In the genomic region with DNA sequence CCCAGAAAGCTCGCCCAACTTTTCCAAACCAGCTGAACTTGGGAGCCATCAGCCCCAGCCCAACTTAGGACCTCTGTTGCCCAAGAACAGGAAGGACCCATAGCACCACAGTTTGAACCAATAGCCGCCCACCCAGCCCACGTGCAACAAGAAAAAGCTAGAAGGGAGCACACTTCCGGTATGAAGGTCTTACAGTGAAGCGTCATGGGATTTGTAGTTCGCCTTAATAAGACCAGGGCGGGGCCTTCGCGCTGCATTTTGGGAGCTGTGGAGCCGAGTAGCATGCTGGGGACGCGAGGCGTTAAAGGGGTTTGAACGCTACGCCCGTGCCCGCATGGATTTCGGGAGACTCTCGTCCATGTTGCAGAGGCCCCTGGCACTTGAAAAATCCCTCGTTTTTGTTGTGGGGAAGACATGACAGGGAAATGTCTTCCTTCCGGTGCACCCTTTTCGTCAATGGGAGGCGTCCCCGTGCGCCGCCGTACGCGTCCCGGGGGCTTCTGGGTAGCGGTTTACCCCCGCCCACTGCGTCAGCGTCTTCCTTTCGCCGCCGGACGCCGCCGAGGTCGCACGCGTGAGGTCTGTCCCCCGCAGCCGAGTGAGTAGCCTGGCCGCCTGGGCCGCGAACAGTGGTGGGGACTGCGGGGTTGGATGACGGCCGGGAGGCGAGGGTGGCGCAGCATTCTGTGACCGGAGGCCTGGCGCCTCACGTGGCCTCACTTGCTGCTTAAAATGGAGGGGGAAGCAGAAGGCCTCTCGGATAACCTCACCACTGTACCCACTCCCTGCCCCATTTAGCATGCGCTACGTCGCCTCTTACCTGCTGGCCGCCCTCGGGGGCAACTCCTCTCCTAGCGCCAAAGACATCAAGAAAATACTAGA, we compare ENCODE assay signal across 8 mouse cellular contexts. TPM values are rescaled to one million over a fixed set of nuclear protein-coding genes. Genes with fewer than 3 reads are reported as not detected.
DNase-seq lines count a peak whose midpoint lies in the region; ATAC-seq and TF ChIP-seq lines count a peak whose summit lies in the region.

Rplp2 (plus strand) TSS at position 261 of the 882 bp plus-strand sequence.

- DNase-seq in Patski (ENCODE audit: low read depth, low spot score), result no peak
- peak; percentile 93 to 95 for DNase-seq in cerebellum, postnatal 14 days
- DNase-seq in frontal cortex, postnatal 25 days (ENCODE audit: low spot score in 2 of 2), result peak; percentile 90 to 95
- DNase-seq in hindbrain, embryonic 14.5 days (ENCODE audit: low spot score), result peak; percentile 94
- peak; percentile 92 for DNase-seq in left cerebral cortex, adult 11 months (ENCODE audit: low spot score)
- DNase-seq in lung, postnatal 4 days, result peak; percentile 95 to 96
- DNase-seq in retina, postnatal 7 days (ENCODE audit: low read depth, low spot score), result peak; percentile 86
- DNase-seq in urinary bladder, adult 2 months (ENCODE audit: low spot score), result peak; percentile 94

- no peaks in the 10 kb centered on the region for H3K27me3 ChIP-seq in Patski
- H3K27me3 ChIP-seq in hindbrain, embryonic 14.5 days (ENCODE audit: control insufficient read depth, insufficient read depth, low read length), result no peaks in the 10 kb centered on the region

- no peaks in the 10 kb centered on the region for H3K9me3 ChIP-seq in hindbrain, embryonic 14.5 days (ENCODE audit: control insufficient read depth, low read length)

- peak within 1 kb of the TSS; percentile 97 for H3K27ac ChIP-seq in hindbrain, embryonic 14.5 days

- peaks cover 39% of the 10 kb centered on the region for H3K36me3 ChIP-seq in hindbrain, embryonic 14.5 days (replicated peaks; ENCODE audit: control insufficient read depth, insufficient read depth)

- H3K4me3 ChIP-seq in hindbrain, embryonic 14.5 days (replicated peaks; ENCODE audit: low read length), result peak within 1 kb of the TSS; percentile 83

- CTCF ChIA-PET in Patski (lab: Charles Lee), result interaction anchor here (1.4 kb wide), 1 partner anchor 39 kb away, joined by 3 read pairs; no protein-coding TSS in a partner anchor

- H3K4me1 ChIP-seq in hindbrain, embryonic 14.5 days (replicated peaks; ENCODE audit: control insufficient read depth, insufficient read depth, low read length), result peaks cover 27% of the 10 kb centered on the region

- peak within 1 kb of the TSS; percentile 94 for H3K9ac ChIP-seq in hindbrain, embryonic 14.5 days

- WGBS in hindbrain, embryonic 14.5 days, result under 1% methylated on average over 63 of the region's 63 CpGs

- H3K4me2 ChIP-seq in hindbrain, embryonic 14.5 days (replicated peaks), result peak within 1 kb of the TSS; percentile 75

- POLR2A ChIA-PET in Patski (lab: Charles Lee), result interaction anchor here (0.8 to 1.1 kb wide), 2 partner anchors 9 to 21 kb away, joined by 3 read pairs; no protein-coding TSS in a partner anchor

- TF ChIP-seq CTCF in Patski (IDR thresholded peaks at IDR 0.05), result no peak

- peak; percentile 74 for ATAC-seq in Patski
- ATAC-seq in hindbrain, embryonic 14.5 days (ENCODE audit: low FRiP score), result peak; percentile 93

- in situ Hi-C loops in Patski (cut with MboI; ENCODE audit: low pct_unique_long_range_greater_than_20kb), result no loop called here

RNA-seq across cellular contexts. Expression of gene Rplp2, which starts in this region (rescaled TPM):
- polyA plus RNA-seq in Patski (2021), result 1,558 TPM
- polyA plus RNA-seq in hindbrain, embryonic 14.5 days (2014; fragmentation: Nextera tagmentation; extraction: Ambion mirVana), result 669 and 782 TPM in 2 replicates
- 1,171 and 1,507 TPM in 2 replicates for polyA plus RNA-seq in urinary bladder, adult 2 months (2012; rRNA removed)
